Mouse (Mus musculus): ENCODE measurements around the gene Birc5. TPM values are rescaled to one million over a fixed set of nuclear protein-coding genes. Genes with fewer than 3 reads are reported as not detected.

The Birc5 gene
- polyA plus RNA-seq, 1 experiment from 2014 or later, result 287 TPM

DNA sequence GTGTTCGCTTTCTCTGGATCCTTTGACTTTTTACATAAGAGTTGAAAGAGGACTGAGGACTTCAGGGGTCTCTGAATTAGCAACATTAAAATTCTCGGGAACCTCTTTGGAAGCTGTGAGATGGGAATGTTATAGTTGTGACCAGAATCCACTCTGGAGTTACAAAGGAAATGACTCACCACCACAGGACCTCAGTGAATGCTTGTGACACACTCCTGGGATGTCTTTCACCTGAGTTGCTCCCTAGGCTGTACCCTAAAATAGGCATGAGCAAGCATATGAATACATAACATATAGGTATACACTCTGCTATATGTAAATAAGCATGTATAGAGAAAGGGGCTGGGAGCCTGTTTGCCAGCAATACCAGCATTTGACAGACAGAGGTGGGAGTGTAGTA is 5.6 kb upstream of the Birc5 start:
- Histone ChIP-seq H3K4me3 (ENCODE audit: low read depth, low read length) (no peak overlapping the region), H3K9ac (ENCODE audit: low read length) (no peak overlapping the region), H3K4me1 (ENCODE audit: control insufficient read depth, insufficient read depth, low read length) (peaks cover 3% of the 10 kb centered on the region; the same call in 1 of the 2 replicates), H3K27me3 (ENCODE audit: control insufficient read depth, insufficient read depth, low read length) (no peaks in the 10 kb centered on the region), H3K4me2 (ENCODE audit: low read depth) (no peak overlapping the region), H3K27ac (ENCODE audit: low read depth, low read length) (no peak overlapping the region), H3K36me3 (ENCODE audit: control insufficient read depth, insufficient read depth, low read length) (no peaks in the 10 kb centered on the region), H3K9me3 (ENCODE audit: control insufficient read depth, low read length) (no peaks in the 10 kb centered on the region)
- WGBS, result 92% methylated on average over 2 of the region's 2 CpGs
- no peak for DNase-seq (ENCODE audit: low spot score)
- no peak for ATAC-seq (ENCODE audit: insufficient read depth, low FRiP score, low TSS enrichment)

DNA sequence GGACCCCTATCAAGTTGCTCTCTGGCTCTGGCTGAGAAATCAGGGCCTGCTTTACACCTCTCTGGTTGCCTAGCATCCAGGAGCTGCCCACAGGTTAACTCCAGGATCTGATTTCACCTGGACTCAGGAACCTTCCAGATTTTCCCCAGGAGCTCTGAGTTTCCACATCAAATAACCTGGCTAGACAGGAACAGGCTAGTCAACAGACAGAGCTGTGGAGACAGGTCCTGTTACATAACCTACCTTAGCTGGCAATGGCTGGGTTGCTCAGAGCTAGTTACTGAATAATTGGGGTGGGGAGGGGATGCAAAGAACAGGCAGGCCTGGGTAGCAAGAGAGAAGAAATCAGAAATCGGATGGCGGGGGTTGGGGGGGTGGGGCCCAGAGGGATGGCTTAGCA is 4.1 kb upstream of the Birc5 start:
- H3K4me2 ChIP-seq (ENCODE audit: low read depth), result no peak overlapping the region
- peaks cover 9% of the 10 kb centered on the region; the same call in 1 of the 2 replicates for H3K4me1 ChIP-seq (ENCODE audit: control insufficient read depth, insufficient read depth, low read length)
- no peaks in the 10 kb centered on the region for H3K36me3 ChIP-seq (ENCODE audit: control insufficient read depth, insufficient read depth, low read length)
- H3K9me3 ChIP-seq (ENCODE audit: control insufficient read depth, low read length), result no peaks in the 10 kb centered on the region
- no peak for DNase-seq (ENCODE audit: low spot score)
- no peaks in the 10 kb centered on the region for H3K27me3 ChIP-seq (ENCODE audit: control insufficient read depth, insufficient read depth, low read length)
- no peak overlapping the region for H3K9ac ChIP-seq (ENCODE audit: low read length)
- ATAC-seq (ENCODE audit: insufficient read depth, low FRiP score, low TSS enrichment), result no peak
- WGBS, result 74% methylated on average over 2 of the region's 2 CpGs
- no peak overlapping the region for H3K27ac ChIP-seq (ENCODE audit: low read depth, low read length)
- H3K4me3 ChIP-seq (ENCODE audit: low read depth, low read length), result no peak overlapping the region

GRCm38 (mm10) chr11:117845651-117846050 is 3.4 kb upstream of the Birc5 start:
- Histone ChIP-seq H3K27ac (ENCODE audit: low read depth, low read length) (no peak overlapping the region), H3K4me3 (ENCODE audit: low read depth, low read length) (no peak overlapping the region), H3K4me1 (ENCODE audit: control insufficient read depth, insufficient read depth, low read length) (peaks cover 12% of the 10 kb centered on the region; the same call in 1 of the 2 replicates), H3K4me2 (ENCODE audit: low read depth) (no peak overlapping the region), H3K9ac (ENCODE audit: low read length) (no peak overlapping the region), H3K36me3 (ENCODE audit: control insufficient read depth, insufficient read depth, low read length) (no peaks in the 10 kb centered on the region), H3K27me3 (ENCODE audit: control insufficient read depth, insufficient read depth, low read length) (no peaks in the 10 kb centered on the region), H3K9me3 (ENCODE audit: control insufficient read depth, low read length) (no peaks in the 10 kb centered on the region)
- no peak for DNase-seq (ENCODE audit: low spot score)
- 87% methylated on average over 2 of the region's 2 CpGs for WGBS
- no peak for ATAC-seq (ENCODE audit: insufficient read depth, low FRiP score, low TSS enrichment)

- H3K27ac ChIP-seq (ENCODE audit: low read depth, low read length), result no peak overlapping the region
- H3K36me3 ChIP-seq (ENCODE audit: control insufficient read depth, insufficient read depth, low read length), result no peaks in the 10 kb centered on the region; the same call in 1 of the 2 replicates
- WGBS, result 68% methylated on average over 5 of the region's 5 CpGs
- H3K9ac ChIP-seq (ENCODE audit: low read length), result no peak overlapping the region
- no peak overlapping the region for H3K4me2 ChIP-seq (ENCODE audit: low read depth)
- no peak overlapping the region for H3K4me3 ChIP-seq (ENCODE audit: low read depth, low read length)
- peaks cover 12% of the 10 kb centered on the region; the same call in 1 of the 2 replicates for H3K4me1 ChIP-seq (ENCODE audit: control insufficient read depth, insufficient read depth, low read length)
- DNase-seq (ENCODE audit: low spot score) (no peak), ATAC-seq (ENCODE audit: insufficient read depth, low FRiP score, low TSS enrichment) (no peak)
- no peaks in the 10 kb centered on the region for H3K27me3 ChIP-seq (ENCODE audit: control insufficient read depth, insufficient read depth, low read length)
- no peaks in the 10 kb centered on the region for H3K9me3 ChIP-seq (ENCODE audit: control insufficient read depth, low read length)
Measured at GRCm38 (mm10) chr11:117846640-117847039, 2.4 kb upstream of the Birc5 start.

DNA sequence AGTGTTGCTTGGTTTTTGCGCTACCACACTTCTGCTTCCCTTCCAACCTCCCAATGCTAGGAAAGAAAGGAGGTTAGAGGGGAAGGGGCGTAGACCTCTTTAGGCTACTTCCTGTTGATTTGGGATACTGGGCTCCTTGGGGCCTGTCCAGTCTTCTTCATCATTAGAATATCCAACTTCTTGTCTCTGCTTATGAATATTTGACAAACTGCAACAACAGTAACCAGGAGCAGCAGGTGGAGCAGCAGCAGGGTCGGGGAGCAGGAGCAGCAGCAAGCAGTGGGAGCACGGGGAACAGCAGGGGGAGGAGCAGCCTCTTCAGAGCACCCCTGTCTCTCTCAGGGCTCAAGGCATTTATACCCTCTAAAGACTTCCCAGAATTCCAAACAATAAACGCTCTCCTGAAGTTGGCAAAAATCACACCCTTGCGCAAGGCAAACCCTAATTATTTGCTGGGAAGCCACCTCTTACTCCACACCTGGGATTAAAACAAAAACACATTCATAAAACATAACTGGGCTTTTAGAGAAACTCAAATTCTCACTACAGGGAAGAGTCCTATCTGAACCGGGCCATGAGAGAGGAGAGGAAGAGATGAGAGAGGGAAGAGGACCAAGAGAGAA is 1.3 kb upstream of the Birc5 start:
- Histone ChIP-seq H3K36me3 (ENCODE audit: control insufficient read depth, insufficient read depth, low read length) (peaks cover under 1% of the 10 kb centered on the region), H3K27me3 (ENCODE audit: control insufficient read depth, insufficient read depth, low read length) (no peaks in the 10 kb centered on the region), H3K9ac (ENCODE audit: low read length) (peak overlapping the region; percentile 62; the same call in 1 of the 2 replicates), H3K27ac (ENCODE audit: low read depth, low read length) (no peak overlapping the region), H3K9me3 (ENCODE audit: control insufficient read depth, low read length) (no peaks in the 10 kb centered on the region), H3K4me2 (ENCODE audit: low read depth) (no peak overlapping the region), H3K4me1 (ENCODE audit: control insufficient read depth, insufficient read depth, low read length) (peaks cover 12% of the 10 kb centered on the region; the same call in 1 of the 2 replicates), H3K4me3 (ENCODE audit: low read depth, low read length) (no peak overlapping the region)
- ATAC-seq (ENCODE audit: insufficient read depth, low FRiP score, low TSS enrichment) (no peak), DNase-seq (ENCODE audit: low spot score) (no peak)
- 81% methylated on average over 7 of the region's 7 CpGs for WGBS

- peak overlapping the region; percentile 86 for H3K27ac ChIP-seq (ENCODE audit: low read depth, low read length)
- WGBS, result 9% methylated on average over 19 of the region's 19 CpGs
- H3K9ac ChIP-seq (ENCODE audit: low read length), result peak overlapping the region; percentile 62
- H3K9me3 ChIP-seq (ENCODE audit: control insufficient read depth, low read length), result no peaks in the 10 kb centered on the region
- H3K36me3 ChIP-seq (ENCODE audit: control insufficient read depth, insufficient read depth, low read length), result peaks cover 3% of the 10 kb centered on the region
- no peaks in the 10 kb centered on the region for H3K27me3 ChIP-seq (ENCODE audit: control insufficient read depth, insufficient read depth, low read length)
- peaks cover 12% of the 10 kb centered on the region; the same call in 1 of the 2 replicates for H3K4me1 ChIP-seq (ENCODE audit: control insufficient read depth, insufficient read depth, low read length)
- ATAC-seq (ENCODE audit: insufficient read depth, low FRiP score, low TSS enrichment) (peak; percentile 75), DNase-seq (ENCODE audit: low spot score) (no peak)
- H3K4me3 ChIP-seq (ENCODE audit: low read depth, low read length), result peak overlapping the region; percentile 50
- peak overlapping the region; percentile 48 for H3K4me2 ChIP-seq (ENCODE audit: low read depth)
Measured at GRCm38 (mm10) chr11:117848271-117848984, 623 bp upstream of the Birc5 start.

GRCm38 (mm10) chr11:117852875-117853274 is 3.8 kb downstream of the Birc5 start:
- Histone ChIP-seq H3K9ac (ENCODE audit: low read length) (no peak overlapping the region), H3K36me3 (ENCODE audit: control insufficient read depth, insufficient read depth, low read length) (peaks cover 20% of the 10 kb centered on the region), H3K4me3 (ENCODE audit: low read depth, low read length) (no peak overlapping the region), H3K4me2 (ENCODE audit: low read depth) (no peak overlapping the region), H3K9me3 (ENCODE audit: control insufficient read depth, low read length) (no peaks in the 10 kb centered on the region), H3K27ac (ENCODE audit: low read depth, low read length) (no peak overlapping the region), H3K27me3 (ENCODE audit: control insufficient read depth, insufficient read depth, low read length) (no peaks in the 10 kb centered on the region), H3K4me1 (ENCODE audit: control insufficient read depth, insufficient read depth, low read length) (peaks cover 12% of the 10 kb centered on the region; the same call in 1 of the 2 replicates)
- 96% methylated on average over 3 of the region's 3 CpGs for WGBS
- no peak for DNase-seq (ENCODE audit: low spot score)
- ATAC-seq (ENCODE audit: insufficient read depth, low FRiP score, low TSS enrichment), result no peak

DNA sequence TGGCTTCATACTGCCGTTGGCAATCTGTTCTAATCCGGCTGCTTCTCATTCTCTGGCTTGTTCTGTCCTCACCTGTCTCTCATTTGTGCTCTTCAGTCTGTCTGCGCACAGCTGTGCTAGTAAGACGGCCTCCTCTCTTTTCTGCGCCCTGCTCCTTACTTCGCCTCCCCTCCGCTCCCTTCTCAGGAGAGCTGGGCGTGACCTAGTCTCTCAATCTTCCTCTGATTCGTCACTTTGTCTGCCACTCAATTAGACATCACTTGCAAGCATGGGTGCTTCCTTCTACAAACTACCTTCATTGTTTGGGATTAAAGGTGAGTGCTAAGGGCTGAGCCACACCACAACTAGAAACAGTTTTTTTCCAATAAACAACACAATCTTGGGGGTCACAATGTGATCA is 5.2 kb downstream of the Birc5 start:
- 94% methylated on average over 9 of the region's 9 CpGs for WGBS
- H3K4me2 ChIP-seq (ENCODE audit: low read depth), result no peak overlapping the region
- H3K27me3 ChIP-seq (ENCODE audit: control insufficient read depth, insufficient read depth, low read length), result peaks cover under 1% of the 10 kb centered on the region; the same call in 1 of the 2 replicates
- no peak overlapping the region for H3K9ac ChIP-seq (ENCODE audit: low read length)
- no peak overlapping the region for H3K27ac ChIP-seq (ENCODE audit: low read depth, low read length)
- DNase-seq (ENCODE audit: low spot score), result no peak
- H3K4me3 ChIP-seq (ENCODE audit: low read depth, low read length), result no peak overlapping the region
- no peak for ATAC-seq (ENCODE audit: insufficient read depth, low FRiP score, low TSS enrichment)
- H3K4me1 ChIP-seq (ENCODE audit: control insufficient read depth, insufficient read depth, low read length), result peaks cover 8% of the 10 kb centered on the region; the same call in 1 of the 2 replicates
- peaks cover 20% of the 10 kb centered on the region for H3K36me3 ChIP-seq (ENCODE audit: control insufficient read depth, insufficient read depth, low read length)
- H3K9me3 ChIP-seq (ENCODE audit: control insufficient read depth, low read length), result no peaks in the 10 kb centered on the region

All from neural tube, embryonic 11.5 days (tissue).